Mouse (Mus musculus) intestine, embryonic 14.5 days (tissue): ENCODE measurements around the gene Prss12. TPM values are rescaled to one million over a fixed set of nuclear protein-coding genes. Genes with fewer than 3 reads are reported as not detected.

Source experiments
- ATAC-seq: fragments of 200-750 bp; cut with Nextera tagmentation; replicated peaks from 2 replicates; pipeline ENCODE4 v1.8.0; 2017; ENCODE audit warnings: low read depth, moderate number of reproducible peaks, moderate TSS enrichment, moderate library complexity; ENCODE audit not compliant: low FRiP score, low TSS enrichment
- DNase-seq: peaks from one replicate; pipeline ENCODE4 v3.0.0-alpha.2; 2018; ENCODE audit warnings: low spot score
- H3K27ac ChIP-seq: fragments of 300-500 bp; sonication (generic); 2 replicates; pipeline ENCODE4 v1.5.1; 2014; ENCODE audit warnings: low read depth, mild to moderate bottlenecking, control low read depth
- H3K27me3 ChIP-seq: fragments of 300-500 bp; sonication (generic); replicated peaks from 2 replicates; pipeline ENCODE4 v1.6.1; 2014; ENCODE audit warnings: low read length, control low read depth; ENCODE audit not compliant: control insufficient read depth, insufficient read depth
- H3K36me3 ChIP-seq: fragments of 300-500 bp; sonication (generic); 2 replicates; pipeline ENCODE4 v1.6.1; 2014; ENCODE audit warnings: low read length, control low read depth; ENCODE audit not compliant: control insufficient read depth, insufficient read depth
- H3K4me1 ChIP-seq: fragments of 300-500 bp; sonication (generic); replicated peaks from 2 replicates; pipeline ENCODE4 v1.6.1; 2014; ENCODE audit warnings: low read length, control low read depth, mixed read lengths; ENCODE audit not compliant: control insufficient read depth, insufficient read depth
- H3K4me2 ChIP-seq: fragments of 300-500 bp; sonication (generic); 2 replicates; pipeline ENCODE4 v1.6.1; 2014; ENCODE audit warnings: low read length
- H3K4me3 ChIP-seq: fragments of 300-500 bp; sonication (generic); 2 replicates; pipeline ENCODE4 v1.5.1; 2014; ENCODE audit warnings: low read depth, low read length, control low read depth, mixed read lengths
- H3K9ac ChIP-seq: fragments of 300-500 bp; sonication (generic); 2 replicates; pipeline ENCODE4 v1.6.1; 2014; ENCODE audit warnings: mild to moderate bottlenecking, low read length
- H3K9me3 ChIP-seq: fragments of 300-500 bp; sonication (generic); 2 replicates; pipeline ENCODE4 v1.6.1; 2016; ENCODE audit warnings: low read length, control low read depth; ENCODE audit not compliant: control insufficient read depth
- WGBS: fragments of 180-500 bp; shearing (Covaris S2); extraction: QIAGEN DNeasy Blood & Tissue Kit; methylation state at CpG from one replicate; pipeline ENCODE4 v1.1.7; 2014; 5-methylcytosine and 5-hydroxymethylcytosine counted together
- polyA plus RNA-seq: library from polyadenylated mRNA; unstranded; fragments of >200 nt; fragmentation: Nextera tagmentation; extraction: Ambion mirVana; gene quantifications from 2 replicates; pipeline ENCODE4 v1.2.1, GENCODE M21; 2014

The Prss12 gene
- polyA plus RNA-seq, 1 experiment from 2014 or later, result 4.2 TPM

DNA sequence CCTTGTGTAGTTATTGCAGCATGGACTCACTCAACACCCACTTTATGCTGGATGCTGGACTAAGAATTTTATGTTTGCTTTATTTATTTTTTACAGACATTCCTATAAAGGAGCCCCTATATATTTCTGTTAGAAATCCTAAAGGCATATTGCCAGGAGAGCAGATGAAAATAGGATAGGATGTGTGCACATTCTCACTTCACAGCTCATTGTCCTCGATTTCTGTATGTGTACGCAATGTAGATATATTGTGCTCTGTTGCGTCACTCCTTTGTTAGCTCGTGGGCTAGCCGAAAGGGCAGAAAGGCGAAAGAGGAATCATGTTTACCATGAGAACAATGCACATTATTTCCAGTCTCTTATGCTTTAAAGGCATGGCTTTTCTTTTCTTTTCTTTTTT is 3.4 kb downstream of the Prss12 start:
- H3K27ac ChIP-seq, result no peak overlapping the region
- DNase-seq (no peak), ATAC-seq (no peak)
- H3K4me1 ChIP-seq, result peaks cover 10% of the 10 kb centered on the region
- H3K9me3 ChIP-seq, result no peaks in the 10 kb centered on the region
- H3K4me3 ChIP-seq, result no peak overlapping the region
- H3K36me3 ChIP-seq, result no peaks in the 10 kb centered on the region
- no peak overlapping the region for H3K4me2 ChIP-seq
- no peak overlapping the region for H3K9ac ChIP-seq
- WGBS, result 90% methylated on average over 6 of the region's 6 CpGs
- peaks cover 29% of the 10 kb centered on the region for H3K27me3 ChIP-seq

GRCm38 (mm10) chr3:123452904-123453303 is 6.2 kb downstream of the Prss12 start:
- ATAC-seq (no peak), DNase-seq (no peak)
- Histone ChIP-seq H3K9ac (no peak overlapping the region), H3K4me2 (no peak overlapping the region), H3K4me3 (no peak overlapping the region), H3K9me3 (no peaks in the 10 kb centered on the region), H3K27me3 (peaks cover 8% of the 10 kb centered on the region), H3K27ac (no peak overlapping the region), H3K4me1 (0 out of 2 replicates have a peak, but pooled peaks cover 3% of the 10 kb centered on the region), H3K36me3 (no peaks in the 10 kb centered on the region)
- WGBS, result 65% methylated on average over 6 of the region's 6 CpGs

GRCm38 (mm10) chr3:123459492-123459891 is 12.8 kb downstream of the Prss12 start:
- Histone ChIP-seq H3K4me2 (no peak overlapping the region), H3K27me3 (no peaks in the 10 kb centered on the region), H3K36me3 (no peaks in the 10 kb centered on the region), H3K27ac (no peak overlapping the region), H3K4me3 (no peak overlapping the region), H3K9ac (no peak overlapping the region), H3K9me3 (no peaks in the 10 kb centered on the region), H3K4me1 (no peaks in the 10 kb centered on the region)
- 41% methylated on average over 1 of the region's 1 CpGs for WGBS
- DNase-seq (no peak), ATAC-seq (no peak)

- Histone ChIP-seq H3K4me2 (no peak overlapping the region), H3K27ac (no peak overlapping the region), H3K36me3 (no peaks in the 10 kb centered on the region), H3K9me3 (no peaks in the 10 kb centered on the region), H3K4me3 (no peak overlapping the region), H3K27me3 (no peaks in the 10 kb centered on the region), H3K4me1 (no peaks in the 10 kb centered on the region), H3K9ac (no peak overlapping the region)
- WGBS, result 71% methylated on average over 1 of the region's 1 CpGs
- no peak for ATAC-seq
- DNase-seq, result no peak
Measured at GRCm38 (mm10) chr3:123460436-123460835, 13.7 kb downstream of the Prss12 start.

- 84% methylated on average over 6 of the region's 6 CpGs for WGBS
- H3K36me3 ChIP-seq, result no peaks in the 10 kb centered on the region
- H3K27ac ChIP-seq, result no peak overlapping the region
- ATAC-seq, result no peak
- no peaks in the 10 kb centered on the region for H3K27me3 ChIP-seq
- DNase-seq, result no peak
- H3K4me3 ChIP-seq, result no peak overlapping the region
- no peaks in the 10 kb centered on the region for H3K9me3 ChIP-seq
- no peak overlapping the region for H3K4me2 ChIP-seq
- H3K4me1 ChIP-seq, result no peaks in the 10 kb centered on the region
- no peak overlapping the region for H3K9ac ChIP-seq
Measured at GRCm38 (mm10) chr3:123462264-123462663, 15.6 kb downstream of the Prss12 start.

GRCm38 (mm10) chr3:123476833-123477232 is 30.1 kb downstream of the Prss12 start:
- no peak for ATAC-seq
- no peak overlapping the region for H3K4me2 ChIP-seq
- H3K4me3 ChIP-seq, result no peak overlapping the region
- WGBS, result 75% methylated on average over 3 of the region's 3 CpGs
- H3K9ac ChIP-seq, result no peak overlapping the region
- H3K4me1 ChIP-seq, result no peaks in the 10 kb centered on the region
- H3K27ac ChIP-seq, result no peak overlapping the region
- H3K9me3 ChIP-seq, result no peaks in the 10 kb centered on the region
- DNase-seq, result no peak
- H3K27me3 ChIP-seq, result no peaks in the 10 kb centered on the region
- no peaks in the 10 kb centered on the region for H3K36me3 ChIP-seq

- Histone ChIP-seq H3K9ac (no peak overlapping the region), H3K4me1 (no peaks in the 10 kb centered on the region), H3K27ac (no peak overlapping the region), H3K27me3 (no peaks in the 10 kb centered on the region), H3K36me3 (no peaks in the 10 kb centered on the region), H3K4me3 (no peak overlapping the region), H3K9me3 (no peaks in the 10 kb centered on the region), H3K4me2 (no peak overlapping the region)
- no peak for DNase-seq
- no peak for ATAC-seq
- WGBS, result 46% methylated on average over 6 of the region's 6 CpGs
Measured at GRCm38 (mm10) chr3:123481266-123481665, 34.6 kb downstream of the Prss12 start.

GRCm38 (mm10) chr3:123491814-123492213 is 45.1 kb downstream of the Prss12 start:
- no peak overlapping the region for H3K9ac ChIP-seq
- H3K36me3 ChIP-seq, result no peaks in the 10 kb centered on the region
- no peaks in the 10 kb centered on the region for H3K4me1 ChIP-seq
- ATAC-seq (no peak), DNase-seq (no peak)
- WGBS, result 100% methylated on average over 1 of the region's 1 CpGs
- H3K27me3 ChIP-seq, result no peaks in the 10 kb centered on the region
- no peaks in the 10 kb centered on the region for H3K9me3 ChIP-seq
- H3K27ac ChIP-seq, result no peak overlapping the region
- no peak overlapping the region for H3K4me3 ChIP-seq
- H3K4me2 ChIP-seq, result no peak overlapping the region

GRCm38 (mm10) chr3:123493163-123493562 is 46.5 kb downstream of the Prss12 start:
- 90% methylated on average over 3 of the region's 3 CpGs for WGBS
- no peak overlapping the region for H3K27ac ChIP-seq
- ATAC-seq, result no peak

More at GRCm38 (mm10) chr3:123493163-123493562, 46.5 kb downstream of the Prss12 start:
- Histone ChIP-seq H3K4me3 (no peak overlapping the region), H3K36me3 (no peaks in the 10 kb centered on the region), H3K9me3 (no peaks in the 10 kb centered on the region), H3K27me3 (no peaks in the 10 kb centered on the region), H3K4me2 (no peak overlapping the region), H3K9ac (no peak overlapping the region), H3K4me1 (no peaks in the 10 kb centered on the region)
- DNase-seq, result no peak
